Mouse (Mus musculus) neural tube, embryonic 12.5 days (tissue): ENCODE measurements around the gene Ryr2. TPM values are rescaled to one million over a fixed set of nuclear protein-coding genes. Genes with fewer than 3 reads are reported as not detected.

Experiments
- ATAC-seq: fragments of 200-750 bp; cut with Nextera tagmentation; 2 replicates; pipeline ENCODE4 v1.8.0; 2017; ENCODE audit warnings: low read depth, mild to moderate bottlenecking, moderate TSS enrichment, moderate library complexity; ENCODE audit not compliant: low FRiP score
- H3K27ac ChIP-seq: fragments of 300-500 bp; sonication (generic); 2 replicates; pipeline ENCODE4 v1.5.1; 2016
- H3K27me3 ChIP-seq: fragments of 300-500 bp; sonication (generic); replicated peaks from 2 replicates; pipeline ENCODE4 v1.6.1; 2016; ENCODE audit warnings: mild to moderate bottlenecking
- H3K36me3 ChIP-seq: fragments of 300-500 bp; sonication (generic); 2 replicates; pipeline ENCODE4 v1.6.1; 2016; ENCODE audit warnings: mild to moderate bottlenecking
- H3K4me1 ChIP-seq: fragments of 300-500 bp; sonication (generic); 2 replicates; pipeline ENCODE4 v1.6.1; 2016
- H3K4me2 ChIP-seq: fragments of 300-500 bp; sonication (generic); replicated peaks from 2 replicates; pipeline ENCODE4 v1.6.1; 2016; ENCODE audit warnings: mild to moderate bottlenecking
- H3K4me3 ChIP-seq: fragments of 300-500 bp; sonication (generic); 2 replicates; pipeline ENCODE4 v1.5.1; 2016
- H3K9ac ChIP-seq: fragments of 300-500 bp; sonication (generic); 2 replicates; pipeline ENCODE4 v1.6.1; 2016; ENCODE audit warnings: mild to moderate bottlenecking
- H3K9me3 ChIP-seq: fragments of 300-500 bp; sonication (generic); 2 replicates; pipeline ENCODE4 v1.6.1; 2016; ENCODE audit warnings: mild to moderate bottlenecking
- WGBS: fragments of 180-500 bp; shearing (Covaris S2); methylation state at CpG from one replicate; pipeline ENCODE4 v1.1.7; 2016; 5-methylcytosine and 5-hydroxymethylcytosine counted together
- polyA plus RNA-seq: library from polyadenylated mRNA; unstranded; fragments of >200 nt; fragmentation: Nextera tagmentation; extraction: Ambion mirVana; gene quantifications from 2 replicates; pipeline ENCODE4 v1.2.1, GENCODE M21; 2016

Gene Ryr2
- polyA plus RNA-seq, 1 experiment from 2014 or later = 1.2 TPM

- H3K4me3 ChIP-seq = no peak overlapping the region
- no peak overlapping the region for H3K27ac ChIP-seq
- H3K9me3 ChIP-seq = no peaks in the 10 kb centered on the region
- no peak for ATAC-seq
- no peak overlapping the region for H3K9ac ChIP-seq
- H3K4me2 ChIP-seq = no peak overlapping the region
- no peaks in the 10 kb centered on the region for H3K27me3 ChIP-seq
- no peaks in the 10 kb centered on the region for H3K36me3 ChIP-seq
- H3K4me1 ChIP-seq = no peaks in the 10 kb centered on the region
- 94% methylated on average over 3 of the region's 3 CpGs for WGBS
Measured at GRCm38 (mm10) chr13:11891115-11891514, 215.6 kb downstream of the Ryr2 start.

GRCm38 (mm10) chr13:11884175-11884574, 222.6 kb downstream of the Ryr2 start:
- Histone ChIP-seq H3K27ac (no peak overlapping the region), H3K9ac (no peak overlapping the region), H3K27me3 (no peaks in the 10 kb centered on the region), H3K4me3 (no peak overlapping the region), H3K4me2 (no peak overlapping the region), H3K9me3 (no peaks in the 10 kb centered on the region), H3K4me1 (no peaks in the 10 kb centered on the region), H3K36me3 (no peaks in the 10 kb centered on the region)
- ATAC-seq = no peak
- 93% methylated on average over 3 of the region's 3 CpGs for WGBS

- no peak overlapping the region for H3K4me3 ChIP-seq
- no peaks in the 10 kb centered on the region for H3K4me1 ChIP-seq
- 93% methylated on average over 4 of the region's 4 CpGs for WGBS
- H3K9me3 ChIP-seq = no peaks in the 10 kb centered on the region
- H3K9ac ChIP-seq = no peak overlapping the region
- no peak overlapping the region for H3K4me2 ChIP-seq
- H3K36me3 ChIP-seq = no peaks in the 10 kb centered on the region
- H3K27me3 ChIP-seq = no peaks in the 10 kb centered on the region
- no peak for ATAC-seq
- H3K27ac ChIP-seq = no peak overlapping the region
Measured at GRCm38 (mm10) chr13:11882359-11882758, 224.4 kb downstream of the Ryr2 start.

- Histone ChIP-seq H3K4me1 (no peaks in the 10 kb centered on the region), H3K27me3 (no peaks in the 10 kb centered on the region), H3K36me3 (no peaks in the 10 kb centered on the region), H3K4me3 (no peak overlapping the region), H3K27ac (no peak overlapping the region), H3K4me2 (no peak overlapping the region), H3K9ac (no peak overlapping the region), H3K9me3 (no peaks in the 10 kb centered on the region)
- peak; percentile 62 for ATAC-seq
- WGBS = 44% methylated on average over 10 of the region's 10 CpGs
Measured at GRCm38 (mm10) chr13:11880503-11881227, 226.1 kb downstream of the Ryr2 start.

GRCm38 (mm10) chr13:11879037-11879436, 227.7 kb downstream of the Ryr2 start:
- H3K36me3 ChIP-seq = no peaks in the 10 kb centered on the region
- WGBS = 52% methylated on average over 3 of the region's 3 CpGs

GRCm38 (mm10) chr13:11874852-11875251, 231.9 kb downstream of the Ryr2 start:
- H3K9ac ChIP-seq = no peak overlapping the region
- H3K4me2 ChIP-seq = no peak overlapping the region
- no peaks in the 10 kb centered on the region for H3K9me3 ChIP-seq
- H3K4me1 ChIP-seq = no peaks in the 10 kb centered on the region
- no peak overlapping the region for H3K4me3 ChIP-seq
- H3K36me3 ChIP-seq = no peaks in the 10 kb centered on the region
- H3K27me3 ChIP-seq = no peaks in the 10 kb centered on the region
- H3K27ac ChIP-seq = no peak overlapping the region
- WGBS = 10% methylated on average over 1 of the region's 1 CpGs
- no peak for ATAC-seq

More at GRCm38 (mm10) chr13:11879037-11879436, 227.7 kb downstream of the Ryr2 start:
- Histone ChIP-seq H3K9ac (no peak overlapping the region), H3K27ac (no peak overlapping the region), H3K4me2 (no peak overlapping the region), H3K4me1 (no peaks in the 10 kb centered on the region), H3K4me3 (no peak overlapping the region), H3K9me3 (no peaks in the 10 kb centered on the region), H3K27me3 (no peaks in the 10 kb centered on the region)
- ATAC-seq = no peak

- Histone ChIP-seq H3K27ac (no peak overlapping the region), H3K4me2 (no peak overlapping the region), H3K4me1 (no peaks in the 10 kb centered on the region), H3K4me3 (no peak overlapping the region), H3K27me3 (no peaks in the 10 kb centered on the region), H3K9me3 (no peaks in the 10 kb centered on the region), H3K36me3 (no peaks in the 10 kb centered on the region), H3K9ac (no peak overlapping the region)
- no peak for ATAC-seq
- WGBS = 75% methylated on average over 1 of the region's 1 CpGs
Measured at GRCm38 (mm10) chr13:11869971-11870370, 236.8 kb downstream of the Ryr2 start.

GRCm38 (mm10) chr13:11869486-11869885, 237.3 kb downstream of the Ryr2 start:
- Histone ChIP-seq H3K4me1 (no peaks in the 10 kb centered on the region), H3K4me3 (no peak overlapping the region), H3K36me3 (no peaks in the 10 kb centered on the region), H3K27ac (no peak overlapping the region), H3K4me2 (no peak overlapping the region), H3K27me3 (no peaks in the 10 kb centered on the region), H3K9me3 (no peaks in the 10 kb centered on the region), H3K9ac (no peak overlapping the region)
- ATAC-seq = no peak
- WGBS = 89% methylated on average over 2 of the region's 2 CpGs

GRCm38 (mm10) chr13:11868979-11869378, 237.8 kb downstream of the Ryr2 start:
- WGBS = 85% methylated on average over 2 of the region's 2 CpGs
- ATAC-seq = no peak
- Histone ChIP-seq H3K4me3 (no peak overlapping the region), H3K4me1 (no peaks in the 10 kb centered on the region), H3K9me3 (no peaks in the 10 kb centered on the region), H3K9ac (no peak overlapping the region), H3K27me3 (no peaks in the 10 kb centered on the region), H3K4me2 (no peak overlapping the region), H3K27ac (no peak overlapping the region), H3K36me3 (no peaks in the 10 kb centered on the region)

- Histone ChIP-seq H3K4me1 (no peaks in the 10 kb centered on the region), H3K4me2 (no peak overlapping the region), H3K27me3 (no peaks in the 10 kb centered on the region), H3K9ac (no peak overlapping the region), H3K27ac (no peak overlapping the region), H3K9me3 (no peaks in the 10 kb centered on the region), H3K36me3 (no peaks in the 10 kb centered on the region), H3K4me3 (no peak overlapping the region)
- WGBS = 83% methylated on average over 7 of the region's 7 CpGs
- ATAC-seq = no peak
Measured at GRCm38 (mm10) chr13:11868056-11868455, 238.7 kb downstream of the Ryr2 start.

- WGBS = 84% methylated on average over 3 of the region's 3 CpGs
- H3K27me3 ChIP-seq = no peaks in the 10 kb centered on the region
- no peak overlapping the region for H3K4me3 ChIP-seq
- H3K4me2 ChIP-seq = no peak overlapping the region
- no peaks in the 10 kb centered on the region for H3K4me1 ChIP-seq
- ATAC-seq = no peak
- H3K9ac ChIP-seq = no peak overlapping the region
- H3K27ac ChIP-seq = no peak overlapping the region
- H3K9me3 ChIP-seq = no peaks in the 10 kb centered on the region
- no peaks in the 10 kb centered on the region for H3K36me3 ChIP-seq
Measured at GRCm38 (mm10) chr13:11865261-11865660, 241.5 kb downstream of the Ryr2 start.

- H3K36me3 ChIP-seq = no peaks in the 10 kb centered on the region
- no peak overlapping the region for H3K27ac ChIP-seq
- no peak for ATAC-seq
- H3K27me3 ChIP-seq = no peaks in the 10 kb centered on the region
- H3K4me2 ChIP-seq = no peak overlapping the region
- H3K4me3 ChIP-seq = no peak overlapping the region
- H3K9ac ChIP-seq = no peak overlapping the region
- WGBS = 93% methylated on average over 3 of the region's 3 CpGs
- H3K4me1 ChIP-seq = no peaks in the 10 kb centered on the region
- H3K9me3 ChIP-seq = no peaks in the 10 kb centered on the region
Measured at GRCm38 (mm10) chr13:11851691-11852090, 255.1 kb downstream of the Ryr2 start.

- no peak overlapping the region for H3K4me2 ChIP-seq
- H3K9me3 ChIP-seq = no peaks in the 10 kb centered on the region
- H3K4me1 ChIP-seq = no peaks in the 10 kb centered on the region
- no peak overlapping the region for H3K9ac ChIP-seq
- 82% methylated on average over 1 of the region's 1 CpGs for WGBS
- H3K27ac ChIP-seq = no peak overlapping the region
- H3K27me3 ChIP-seq = no peaks in the 10 kb centered on the region
- H3K4me3 ChIP-seq = no peak overlapping the region
- no peaks in the 10 kb centered on the region for H3K36me3 ChIP-seq
- ATAC-seq = no peak
Measured at GRCm38 (mm10) chr13:11843889-11844288, 262.9 kb downstream of the Ryr2 start.
